8 mouse cellular contexts compared by ENCODE assay signal in genomic region chr11:98863751-98864429, GRCm38 (mm10). TPM values are rescaled to one million over a fixed set of nuclear protein-coding genes. Genes with fewer than 3 reads are reported as not detected.
DNase-seq lines count a peak whose midpoint lies in the region; ATAC-seq and TF ChIP-seq lines count a peak whose summit lies in the region.

No protein-coding gene starts in this region.

- no peaks in the 10 kb centered on the region for H3K27me3 ChIP-seq in embryonic facial prominence, embryonic 12.5 days
- H3K27me3 ChIP-seq in hindbrain, embryonic 13.5 days = no peaks in the 10 kb centered on the region
- no peaks in the 10 kb centered on the region for H3K27me3 ChIP-seq in limb, embryonic 12.5 days
- no peaks in the 10 kb centered on the region for H3K27me3 ChIP-seq in midbrain, embryonic 15.5 days (replicated peaks)

- H3K27ac ChIP-seq in gastrocnemius, adult 2 months = peak overlapping the region; percentile 89
- peak overlapping the region; percentile 93 for H3K27ac ChIP-seq in embryonic facial prominence, embryonic 12.5 days
- H3K27ac ChIP-seq in hindbrain, embryonic 13.5 days = peak overlapping the region; percentile 97
- H3K27ac ChIP-seq in limb, embryonic 12.5 days = peak overlapping the region; percentile 95
- peak overlapping the region; percentile 96 for H3K27ac ChIP-seq in midbrain, embryonic 15.5 days

- intact Hi-C loops in gastrocnemius, adult 2 months (cut with DNase I) = loop anchor here (5.0 kb wide), 1 partner anchor 103 kb away; no protein-coding TSS in a partner anchor

- peaks cover 22% of the 10 kb centered on the region for H3K36me3 ChIP-seq in embryonic facial prominence, embryonic 12.5 days
- peaks cover 21% of the 10 kb centered on the region for H3K36me3 ChIP-seq in hindbrain, embryonic 13.5 days
- peaks cover 31% of the 10 kb centered on the region for H3K36me3 ChIP-seq in limb, embryonic 12.5 days
- peaks cover 5% of the 10 kb centered on the region; the same call in 1 of the 2 replicates for H3K36me3 ChIP-seq in midbrain, embryonic 15.5 days (replicated peaks)

- peaks cover 7% of the 10 kb centered on the region; the same call in 1 of the 2 replicates for H3K4me1 ChIP-seq in embryonic facial prominence, embryonic 12.5 days
- peaks cover 39% of the 10 kb centered on the region for H3K4me1 ChIP-seq in hindbrain, embryonic 13.5 days (replicated peaks)
- peaks cover 8% of the 10 kb centered on the region for H3K4me1 ChIP-seq in limb, embryonic 12.5 days (replicated peaks)
- H3K4me1 ChIP-seq in midbrain, embryonic 15.5 days = peaks cover 21% of the 10 kb centered on the region

- no peak for TF ChIP-seq CTCF in gastrocnemius, adult 2 months (IDR thresholded peaks at IDR 0.05)

- peak overlapping the region; percentile 70 for H3K9ac ChIP-seq in embryonic facial prominence, embryonic 12.5 days
- peak overlapping the region; percentile 81 for H3K9ac ChIP-seq in hindbrain, embryonic 13.5 days
- H3K9ac ChIP-seq in limb, embryonic 12.5 days (replicated peaks) = peak overlapping the region; percentile 71
- H3K9ac ChIP-seq in midbrain, embryonic 15.5 days = peak overlapping the region; percentile 64

- H3K9me3 ChIP-seq in embryonic facial prominence, embryonic 12.5 days = no peaks in the 10 kb centered on the region
- no peaks in the 10 kb centered on the region for H3K9me3 ChIP-seq in hindbrain, embryonic 13.5 days
- no peaks in the 10 kb centered on the region for H3K9me3 ChIP-seq in limb, embryonic 12.5 days
- no peaks in the 10 kb centered on the region for H3K9me3 ChIP-seq in midbrain, embryonic 15.5 days

- peak overlapping the region; percentile 59 for H3K4me2 ChIP-seq in embryonic facial prominence, embryonic 12.5 days (replicated peaks)
- peak overlapping the region; percentile 62 for H3K4me2 ChIP-seq in hindbrain, embryonic 13.5 days
- peak overlapping the region; percentile 61 for H3K4me2 ChIP-seq in limb, embryonic 12.5 days
- H3K4me2 ChIP-seq in midbrain, embryonic 15.5 days = peak overlapping the region; percentile 56

- peak; percentile 72 for ATAC-seq in embryonic facial prominence, embryonic 12.5 days (ENCODE audit: insufficient number of reproducible peaks, insufficient read depth, low FRiP score, low TSS enrichment)
- ATAC-seq in hindbrain, embryonic 13.5 days (ENCODE audit: low FRiP score) = peak; percentile 76
- peak; percentile 64 for ATAC-seq in limb, embryonic 12.5 days (ENCODE audit: insufficient number of reproducible peaks, insufficient read depth, low FRiP score, low TSS enrichment, low read depth)
- peak; percentile 80 for ATAC-seq in midbrain, embryonic 15.5 days (replicated peaks)

- peak overlapping the region; percentile 86 for H3K4me3 ChIP-seq in gastrocnemius, adult 2 months
- peak overlapping the region; percentile 61 for H3K4me3 ChIP-seq in embryonic facial prominence, embryonic 12.5 days
- peak overlapping the region; percentile 58 for H3K4me3 ChIP-seq in hindbrain, embryonic 13.5 days
- H3K4me3 ChIP-seq in limb, embryonic 12.5 days (replicated peaks) = peak overlapping the region; percentile 62
- peak overlapping the region; percentile 59 for H3K4me3 ChIP-seq in midbrain, embryonic 15.5 days

- no peak for DNase-seq in gastrocnemius, adult 2 months
- DNase-seq in gastrocnemius, postnatal 10 days = no peak
- DNase-seq in ES-CJ7 (ENCODE audit: low read depth, low spot score) = peak; percentile 88
- peak; percentile 60 to 62 for DNase-seq in thymus, postnatal 10 days (ENCODE audit: low spot score in 2 of 2)

- under 1% methylated on average over 37 of the region's 39 CpGs for WGBS in embryonic facial prominence, embryonic 12.5 days
- under 1% methylated on average over 38 of the region's 39 CpGs for WGBS in hindbrain, embryonic 13.5 days
- WGBS in limb, embryonic 12.5 days = under 1% methylated on average over 35 of the region's 39 CpGs
- 1% methylated on average over 39 of the region's 39 CpGs for WGBS in midbrain, embryonic 15.5 days

RNA-seq across cellular contexts. Expression of gene Wipf2, which starts 0.5 kb away (rescaled TPM):
- total RNA-seq in gastrocnemius, adult 2 months (2021) = 1 to 10 TPM; 6.1 to 6.6 TPM
- total RNA-seq in gastrocnemius, postnatal 10 days (2021) = 1 to 10 TPM; 6.3 to 9.0 TPM
- 5.0 TPM in 2 replicates for polyA plus RNA-seq in embryonic facial prominence, embryonic 12.5 days (2016; fragmentation: Nextera tagmentation; extraction: Ambion mirVana)
- 5.0 TPM in 2 replicates for polyA plus RNA-seq in hindbrain, embryonic 13.5 days (2015; fragmentation: Nextera tagmentation; extraction: Ambion mirVana)
- polyA plus RNA-seq in limb, embryonic 12.5 days (2016; fragmentation: Nextera tagmentation; extraction: Ambion mirVana) = 5.6 and 5.8 TPM in 2 replicates
- 4.9 and 5.3 TPM in 2 replicates for polyA plus RNA-seq in midbrain, embryonic 15.5 days (2015; fragmentation: Nextera tagmentation; extraction: Ambion mirVana)

RNA-seq across cellular contexts. Expression of gene Rapgefl1, which starts 27.3 kb away (rescaled TPM):
- total RNA-seq in gastrocnemius, adult 2 months (2021) = under 1 TPM; 0.22 to 0.26 TPM
- 1 to 10 TPM; 1.9 to 2.6 TPM for total RNA-seq in gastrocnemius, postnatal 10 days (2021)
- polyA plus RNA-seq in embryonic facial prominence, embryonic 12.5 days (2016; fragmentation: Nextera tagmentation; extraction: Ambion mirVana) = 2.6 and 3.1 TPM in 2 replicates
- polyA plus RNA-seq in hindbrain, embryonic 13.5 days (2015; fragmentation: Nextera tagmentation; extraction: Ambion mirVana) = 6.2 and 7.0 TPM in 2 replicates
- polyA plus RNA-seq in limb, embryonic 12.5 days (2016; fragmentation: Nextera tagmentation; extraction: Ambion mirVana) = 2.5 and 3.3 TPM in 2 replicates
- polyA plus RNA-seq in midbrain, embryonic 15.5 days (2015; fragmentation: Nextera tagmentation; extraction: Ambion mirVana) = 9.1 and 9.2 TPM in 2 replicates

RNA-seq across cellular contexts. Expression of gene Cdc6, which starts 43.7 kb away (rescaled TPM):
- total RNA-seq in gastrocnemius, adult 2 months (2021) = under 1 TPM in 1 of 2 experiments, not detected in 1; 0.11 TPM
- total RNA-seq in gastrocnemius, postnatal 10 days (2021) = 1 to 10 TPM; 2.3 to 3.5 TPM
- 33.1 and 34.7 TPM in 2 replicates for polyA plus RNA-seq in embryonic facial prominence, embryonic 12.5 days (2016; fragmentation: Nextera tagmentation; extraction: Ambion mirVana)
- polyA plus RNA-seq in hindbrain, embryonic 13.5 days (2015; fragmentation: Nextera tagmentation; extraction: Ambion mirVana) = 5.9 and 6.0 TPM in 2 replicates
- 44.8 and 48.5 TPM in 2 replicates for polyA plus RNA-seq in limb, embryonic 12.5 days (2016; fragmentation: Nextera tagmentation; extraction: Ambion mirVana)
- 3.9 and 4.2 TPM in 2 replicates for polyA plus RNA-seq in midbrain, embryonic 15.5 days (2015; fragmentation: Nextera tagmentation; extraction: Ambion mirVana)

RNA-seq across cellular contexts. Expression of gene Casc3, which starts 59.2 kb away (rescaled TPM):
- 10 to 100 TPM; 17.4 to 21.9 TPM for total RNA-seq in gastrocnemius, adult 2 months (2021)
- total RNA-seq in gastrocnemius, postnatal 10 days (2021) = 10 to 100 TPM; 19.1 to 26.2 TPM
- 53.9 and 54.0 TPM in 2 replicates for polyA plus RNA-seq in embryonic facial prominence, embryonic 12.5 days (2016; fragmentation: Nextera tagmentation; extraction: Ambion mirVana)
- 48.7 and 50.2 TPM in 2 replicates for polyA plus RNA-seq in hindbrain, embryonic 13.5 days (2015; fragmentation: Nextera tagmentation; extraction: Ambion mirVana)
- 48.1 and 54.1 TPM in 2 replicates for polyA plus RNA-seq in limb, embryonic 12.5 days (2016; fragmentation: Nextera tagmentation; extraction: Ambion mirVana)
- polyA plus RNA-seq in midbrain, embryonic 15.5 days (2015; fragmentation: Nextera tagmentation; extraction: Ambion mirVana) = 56.3 and 57.7 TPM in 2 replicates

Comparison
In these comparisons a context has a peak if more than half of its experiments do, and no peak if none do; other contexts are left out.
1. DNase-seq: peak in ES-CJ7 (single experiment) and thymus, postnatal 10 days (2 of 2); none in gastrocnemius, adult 2 months (single experiment) and gastrocnemius, postnatal 10 days (single experiment).
2. Peak in every context shown above with its lines, with median percentiles within 50 percentile points of each other: H3K27ac ChIP-seq, H3K4me3 ChIP-seq, ATAC-seq, H3K4me2 ChIP-seq and H3K9ac ChIP-seq.